Mouse (Mus musculus): Measurements from ENCODE around the gene Sfxn1. TPM values are rescaled to one million over a fixed set of nuclear protein-coding genes. Genes with fewer than 3 reads are reported as not detected.

Sfxn1 gene
- total RNA-seq (2021): 10 to 100 TPM; 48.7 to 49.1 TPM
- long read RNA-seq, experiment 1, transcript Sfxn1-201 (11 exons, 2,783 nt): major isoform, 56 of 87 reads
- long read RNA-seq, experiment 1, partial matches to known transcripts: 4 of 87 reads
- long read RNA-seq, experiment 1, other reads (novel, unspliced or antisense): 27 of 87 reads
- long read RNA-seq, experiment 2, transcript Sfxn1-201 (11 exons, 2,783 nt): major isoform, 75 of 109 reads
- long read RNA-seq, experiment 2, partial matches to known transcripts: 5 of 109 reads
- long read RNA-seq, experiment 2, other reads (novel, unspliced or antisense): 29 of 109 reads

DNA sequence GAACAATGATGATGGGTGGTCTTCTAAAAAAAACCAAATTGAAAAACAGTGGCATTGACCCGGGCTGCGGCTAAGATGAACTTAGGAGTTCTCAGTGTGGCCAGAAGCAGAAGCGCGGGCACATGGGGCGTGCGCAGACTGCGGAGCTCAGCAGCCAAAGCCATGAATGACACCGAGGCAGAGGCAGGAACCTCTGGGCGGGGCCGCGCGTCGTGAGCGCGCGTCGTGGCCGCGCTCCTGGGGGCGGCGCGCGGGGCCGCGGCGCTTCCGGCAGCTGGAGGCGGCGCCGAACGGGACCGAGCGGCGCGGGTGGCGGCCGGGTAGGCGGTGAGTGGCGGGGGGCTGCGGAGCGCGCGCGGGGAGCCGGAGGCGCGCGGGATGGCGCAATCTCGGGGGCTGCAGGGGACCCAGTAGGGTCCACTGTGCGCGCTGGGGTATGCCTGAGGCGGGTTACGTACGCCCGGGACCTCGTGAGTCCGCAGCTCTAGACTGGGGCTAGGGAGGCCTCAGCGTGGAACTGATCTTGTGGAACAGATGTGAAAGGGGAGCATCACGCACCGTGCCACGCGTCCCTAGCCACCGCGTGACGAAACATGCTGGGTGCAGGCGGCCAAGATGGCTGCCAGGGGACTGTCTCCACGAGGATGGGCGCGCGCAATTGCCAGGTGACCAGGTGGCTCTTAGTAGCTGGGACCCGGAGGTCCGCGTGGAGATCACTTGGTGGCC lies at the start of gene Sfxn1:
Sfxn1 (plus strand) TSS at position 264 of the 726 bp plus-strand sequence.
- peak; percentile 58 to 79 for DNase-seq (ENCODE audit: low spot score in 2 of 2)
- TF ChIP-seq CTCF (conservative IDR thresholded peaks at IDR 0.05): no peak
- H3K4me3 ChIP-seq: peak within 1 kb of the TSS; percentile 74
- H3K27ac ChIP-seq: peak within 1 kb of the TSS; percentile 98

DNA sequence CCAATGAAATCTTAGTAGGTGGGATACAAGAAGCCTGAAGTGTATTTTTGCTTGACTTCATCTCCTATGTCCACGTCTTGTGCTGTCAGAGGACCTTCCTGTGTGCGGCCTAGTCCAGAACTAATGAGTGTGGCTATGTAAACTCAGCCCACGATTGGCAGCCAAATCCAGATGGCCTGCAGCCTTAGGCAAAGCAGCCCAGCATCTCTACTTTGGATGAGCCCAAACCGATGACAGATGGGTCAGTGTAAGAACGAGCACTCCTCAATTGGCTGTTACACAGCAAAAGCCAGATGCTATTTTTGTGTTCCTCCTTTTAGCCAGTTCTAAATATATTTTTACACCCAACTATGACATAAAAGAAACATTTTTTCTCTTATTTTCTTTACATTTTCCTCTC lies 48.4 kb upstream of the Sfxn1 start:
- DNase-seq (ENCODE audit: low spot score in 2 of 2): peak; percentile 23 to 30
- no peak for TF ChIP-seq CTCF (conservative IDR thresholded peaks at IDR 0.05)
- no peak overlapping the region; the same call in 1 of the 2 replicates for H3K27ac ChIP-seq
- H3K4me3 ChIP-seq: no peak overlapping the region

DNA sequence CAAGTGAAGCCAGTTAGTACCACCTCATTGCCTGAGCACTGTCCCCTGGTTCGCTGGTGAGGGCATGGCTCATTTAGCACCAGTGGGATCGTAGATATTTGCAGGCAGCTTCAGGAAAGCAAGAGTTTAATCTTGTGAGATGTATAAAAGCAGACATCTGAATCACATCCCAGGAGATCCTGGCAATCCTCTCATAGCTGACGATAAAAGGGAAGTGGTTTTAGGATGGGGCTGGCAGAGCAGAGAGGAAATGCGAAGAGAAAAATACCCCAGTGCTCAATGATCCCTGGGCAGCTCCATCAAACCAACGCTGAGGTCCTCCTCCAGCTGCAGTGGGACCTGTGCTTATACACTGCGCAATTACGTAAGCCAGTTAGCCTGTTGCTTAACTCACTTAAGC lies 44.6 kb upstream of the Sfxn1 start:
- no peak overlapping the region for H3K4me3 ChIP-seq
- DNase-seq (ENCODE audit: low spot score in 2 of 2): no peak
- H3K27ac ChIP-seq: no peak overlapping the region
- no peak for TF ChIP-seq CTCF (conservative IDR thresholded peaks at IDR 0.05)

DNA sequence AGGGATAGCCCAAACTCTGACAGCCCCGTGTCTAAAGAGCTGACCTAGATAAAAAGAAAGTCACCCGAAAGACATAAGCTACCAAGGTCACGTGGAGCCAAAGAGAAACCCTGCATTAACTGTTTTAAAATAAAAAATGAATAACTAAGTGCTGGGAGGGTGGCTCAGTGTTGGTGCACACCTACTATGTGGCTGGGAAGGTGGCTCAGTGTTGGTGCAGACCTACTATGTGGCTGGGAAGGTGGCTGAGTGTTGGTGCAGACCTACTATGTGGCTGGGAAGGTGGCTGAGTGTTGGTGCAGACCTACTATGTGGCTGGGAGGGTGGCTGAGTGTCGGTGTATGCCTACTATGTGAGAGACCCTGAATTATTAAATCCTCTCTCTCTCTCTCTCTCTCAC lies 38.0 kb upstream of the Sfxn1 start:
- Histone ChIP-seq H3K4me3 (no peak overlapping the region), H3K27ac (no peak overlapping the region)
- DNase-seq (ENCODE audit: low spot score in 2 of 2): no peak
- TF ChIP-seq CTCF (conservative IDR thresholded peaks at IDR 0.05): no peak

DNA sequence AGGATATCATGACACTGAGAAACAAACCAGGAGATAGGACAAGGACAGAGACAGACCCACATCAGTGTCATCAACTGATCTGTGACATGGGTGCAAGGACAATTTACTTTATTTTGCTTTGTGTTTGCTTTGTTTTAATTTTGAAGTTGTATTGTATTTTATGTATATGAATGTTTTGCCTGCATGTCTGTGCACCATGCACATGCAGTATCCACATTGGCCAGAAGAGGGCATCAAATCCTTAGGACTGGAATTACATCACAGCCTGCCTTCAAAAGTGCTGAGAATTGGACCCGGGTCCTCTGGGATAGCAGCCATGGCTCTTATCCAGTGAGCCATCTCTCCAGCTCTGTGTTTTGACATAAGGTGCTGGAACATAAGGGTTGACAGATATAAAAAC lies 36.1 kb upstream of the Sfxn1 start:
- peak; percentile 72 for TF ChIP-seq CTCF (conservative IDR thresholded peaks at IDR 0.05)
- Histone ChIP-seq H3K4me3 (no peak overlapping the region), H3K27ac (no peak overlapping the region)
- DNase-seq (ENCODE audit: low spot score in 2 of 2): no peak

DNA sequence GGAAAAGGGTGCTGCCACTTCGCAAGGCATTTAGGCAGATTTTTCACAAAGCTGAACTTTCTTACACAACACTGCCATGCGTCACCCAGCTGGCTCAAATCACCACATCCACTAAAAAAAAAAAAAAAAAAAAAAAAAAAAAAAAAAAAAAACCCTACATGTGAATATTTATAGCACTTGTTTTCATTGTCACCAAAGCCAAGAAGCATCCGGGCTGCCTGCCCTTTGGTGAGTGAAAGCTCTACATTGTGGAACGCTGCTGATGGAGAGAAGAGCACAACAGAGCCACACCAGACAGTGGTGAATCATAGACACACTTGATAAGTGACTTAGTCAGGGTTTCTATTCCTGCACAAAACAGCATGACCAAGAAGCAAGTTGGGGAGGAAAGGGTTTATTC lies 33.7 kb upstream of the Sfxn1 start:
- TF ChIP-seq CTCF (conservative IDR thresholded peaks at IDR 0.05): no peak
- no peak overlapping the region for H3K27ac ChIP-seq
- DNase-seq (ENCODE audit: low spot score in 2 of 2): no peak
- H3K4me3 ChIP-seq: no peak overlapping the region

DNA sequence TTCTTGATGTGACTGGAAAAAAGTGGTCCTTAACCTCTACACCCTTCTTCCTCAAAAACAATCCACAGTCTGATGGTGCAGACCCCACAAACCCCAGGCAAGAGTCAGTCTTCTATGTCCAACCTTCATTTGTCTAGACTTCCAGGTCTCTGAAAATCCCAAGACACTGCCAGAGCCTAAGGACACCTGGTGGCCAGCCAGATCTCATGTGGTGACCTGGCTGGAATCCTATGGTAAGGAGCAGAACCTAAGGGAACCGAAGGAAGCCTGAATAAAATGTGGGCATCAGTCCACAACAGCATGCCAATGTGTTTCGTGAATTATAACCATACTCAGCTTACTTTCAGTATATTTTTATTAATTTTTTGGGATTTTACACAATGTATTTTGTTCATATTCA lies 31.4 kb upstream of the Sfxn1 start:
- no peak for TF ChIP-seq CTCF (conservative IDR thresholded peaks at IDR 0.05)
- no peak overlapping the region for H3K27ac ChIP-seq
- no peak overlapping the region for H3K4me3 ChIP-seq
- no peak for DNase-seq (ENCODE audit: low spot score in 2 of 2)

DNA sequence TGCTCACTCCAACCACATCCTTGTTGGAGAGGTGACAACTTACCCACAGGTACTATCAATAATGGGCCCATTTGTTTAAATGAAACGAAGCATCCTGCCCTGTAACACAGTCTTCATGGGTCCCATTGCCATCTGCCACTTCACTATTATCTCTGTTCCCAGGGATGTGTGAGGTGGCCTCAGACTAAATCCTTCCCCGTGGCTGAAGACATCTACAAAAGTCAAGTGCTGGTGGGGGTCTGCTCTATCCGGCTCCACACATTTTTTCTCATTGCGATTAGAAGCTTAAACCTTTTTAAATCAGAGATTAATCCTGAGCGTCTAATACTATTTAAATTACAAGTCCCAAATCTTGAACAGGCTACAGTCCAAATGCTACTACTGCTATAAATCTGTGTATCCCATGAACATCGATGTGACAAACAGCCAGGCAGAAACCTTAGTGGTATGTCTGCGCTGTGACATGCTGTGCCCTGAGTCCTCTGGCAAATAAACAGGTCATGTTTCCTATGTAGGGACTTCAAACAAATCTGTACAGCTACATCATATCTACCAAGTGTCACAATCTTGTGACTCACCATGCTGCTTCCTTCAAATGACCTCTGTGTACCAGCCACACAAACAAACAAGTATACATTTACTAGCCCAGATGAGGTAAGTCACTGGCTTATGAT lies 22.9 kb upstream of the Sfxn1 start:
- DNase-seq (ENCODE audit: low spot score in 2 of 2): no peak
- no peak overlapping the region for H3K4me3 ChIP-seq
- TF ChIP-seq CTCF (conservative IDR thresholded peaks at IDR 0.05): no peak
- no peak overlapping the region for H3K27ac ChIP-seq

DNA sequence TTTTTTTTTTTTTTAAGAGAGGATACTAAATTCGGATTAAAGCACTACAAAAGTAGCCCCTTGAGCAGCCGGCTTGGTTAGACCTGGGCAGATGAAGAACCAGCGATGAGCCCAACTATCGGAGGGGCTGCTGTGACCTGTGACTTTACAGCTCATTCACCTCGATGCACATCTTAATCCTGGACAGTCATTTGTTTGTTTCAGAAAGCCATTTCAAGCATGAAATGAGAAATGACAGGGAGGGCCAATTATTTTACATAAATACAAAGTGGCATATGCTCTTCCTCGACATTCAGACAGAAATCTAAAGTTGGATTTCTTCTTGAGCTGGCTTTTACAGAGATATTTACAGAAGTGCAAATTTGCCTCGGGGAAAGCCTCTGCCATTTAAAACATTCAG lies 20.0 kb upstream of the Sfxn1 start:
- no peak for TF ChIP-seq CTCF (conservative IDR thresholded peaks at IDR 0.05)
- DNase-seq (ENCODE audit: low spot score in 2 of 2): no peak
- 0 out of 2 replicates have a peak overlapping the region, but pooled peaks have one; percentile 0 for H3K4me3 ChIP-seq
- no peak overlapping the region for H3K27ac ChIP-seq

DNA sequence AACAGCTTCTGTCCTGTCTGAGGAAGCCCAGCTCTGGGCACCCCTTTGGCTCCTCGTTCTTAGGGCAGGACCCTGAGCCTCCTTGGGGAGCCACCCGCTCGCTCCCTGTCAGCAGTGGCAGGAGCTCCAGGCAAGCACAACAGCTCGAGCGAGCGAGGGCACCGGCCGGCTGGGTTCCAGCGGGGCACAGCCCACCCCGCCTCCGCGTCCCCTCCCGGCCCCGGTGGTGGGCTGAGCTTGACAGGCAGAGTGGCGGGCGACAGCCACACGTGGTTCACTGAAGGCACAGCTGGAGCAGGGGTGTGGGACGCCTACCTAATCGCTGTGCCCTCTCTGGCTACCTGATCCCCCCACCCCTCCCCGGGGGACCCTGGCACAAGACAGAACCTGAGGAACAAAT lies 16.7 kb upstream of the Sfxn1 start:
- no peak for DNase-seq (ENCODE audit: low spot score in 2 of 2)
- Histone ChIP-seq H3K27ac (peak overlapping the region; percentile 77), H3K4me3 (peak overlapping the region; percentile 66)
- TF ChIP-seq CTCF (conservative IDR thresholded peaks at IDR 0.05): no peak

DNA sequence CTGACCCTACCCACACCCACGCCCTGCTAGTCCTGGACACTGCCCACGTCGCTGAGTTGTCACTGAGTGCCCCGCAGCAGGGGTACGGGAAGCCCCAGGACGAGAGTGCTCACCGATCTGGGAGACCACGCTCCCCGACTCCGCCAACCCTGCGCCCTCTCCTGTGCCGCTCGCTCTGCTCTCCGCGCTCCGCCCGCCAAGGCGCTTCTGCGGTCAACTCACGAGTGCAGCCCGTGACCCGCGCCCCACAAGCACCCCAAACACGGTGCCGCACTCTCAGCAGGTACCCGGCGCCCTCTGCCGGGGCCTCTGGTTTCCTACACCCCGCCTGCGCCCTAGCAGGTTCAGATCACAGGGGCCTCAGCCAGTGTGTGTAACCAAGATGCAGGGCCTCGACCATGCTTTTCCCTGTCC lies 16.2 kb upstream of the Sfxn1 start, which contains the start of gene Drd1:
Drd1 (minus strand) TSS at position 258 of the 414 bp plus-strand sequence.
- peak; percentile 73 to 84 for DNase-seq (ENCODE audit: low spot score in 2 of 2)
- H3K4me3 ChIP-seq: peak within 1 kb of the TSS; percentile 66
- H3K27ac ChIP-seq: peak within 1 kb of the TSS; percentile 77
- peak; percentile 98 for TF ChIP-seq CTCF (conservative IDR thresholded peaks at IDR 0.05)

DNA sequence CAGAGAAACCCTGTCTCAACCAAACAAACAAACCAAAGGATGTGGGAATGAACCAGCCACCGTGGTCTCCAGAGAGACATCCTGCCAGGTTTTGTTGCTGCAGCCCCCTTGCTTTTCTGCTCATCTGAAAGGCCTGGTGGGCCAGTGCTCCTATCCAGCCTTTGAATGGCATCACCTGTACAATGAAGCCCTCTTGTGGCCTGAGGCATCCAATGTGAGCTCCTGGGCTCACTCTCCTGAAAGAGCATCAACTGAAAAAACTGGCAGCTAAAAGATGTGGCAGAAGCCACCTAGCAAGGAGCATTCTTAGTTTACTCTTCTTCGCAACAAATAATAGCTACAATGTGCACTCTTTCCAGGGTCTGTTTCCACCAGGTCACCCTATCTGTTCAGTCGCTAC lies 9.6 kb upstream of the Sfxn1 start:
- no peak overlapping the region for H3K27ac ChIP-seq
- TF ChIP-seq CTCF (conservative IDR thresholded peaks at IDR 0.05): peak; percentile 58
- DNase-seq (ENCODE audit: low spot score in 2 of 2): no peak
- no peak overlapping the region for H3K4me3 ChIP-seq

DNA sequence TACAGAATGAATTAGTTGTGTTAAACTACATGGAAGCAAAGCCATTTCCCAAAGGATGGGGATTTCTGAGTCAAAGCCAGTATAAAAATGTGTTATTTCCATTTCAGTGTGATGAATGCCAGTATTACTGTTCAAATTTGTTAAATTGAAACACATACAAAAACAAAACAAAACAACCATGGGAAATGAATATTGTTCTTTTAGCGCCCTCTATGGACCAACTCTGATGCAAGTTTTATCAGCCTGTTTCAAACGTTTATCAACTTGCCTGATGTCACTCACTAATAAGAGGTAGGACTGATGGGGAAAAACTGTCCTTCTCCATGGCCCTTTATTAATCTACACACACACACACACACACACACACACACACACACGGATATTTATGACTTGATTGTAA lies 8.4 kb upstream of the Sfxn1 start:
- no peak overlapping the region for H3K27ac ChIP-seq
- peak; percentile 50 to 59 for DNase-seq (ENCODE audit: low spot score in 2 of 2)
- peak; percentile 80 for TF ChIP-seq CTCF (conservative IDR thresholded peaks at IDR 0.05)
- no peak overlapping the region for H3K4me3 ChIP-seq
